Mouse (Mus musculus) heart, postnatal 14 days (tissue): ENCODE results near the gene Rin1. TPM values are rescaled to one million over a fixed set of nuclear protein-coding genes. Genes with fewer than 3 reads are reported as not detected.

Source experiments
- DNase-seq, 2 experiments: peaks; one replicate each; pipeline ENCODE4 v3.0.0; 2021 to 2022
- intact Hi-C: fragments of 180-260 bp; cut with DNase I; formaldehyde crosslinking; loops from one replicate; pipeline ENCODE4 v1.15.1; 2025
- total RNA-seq, 2 experiments: library from RNA; stranded (reverse); gene quantifications; 2 replicates each; pipeline ENCODE4 v1.2.3; 2021

The Rin1 gene
- total RNA-seq, 2 experiments from 2014 or later = 1.8 TPM

DNA sequence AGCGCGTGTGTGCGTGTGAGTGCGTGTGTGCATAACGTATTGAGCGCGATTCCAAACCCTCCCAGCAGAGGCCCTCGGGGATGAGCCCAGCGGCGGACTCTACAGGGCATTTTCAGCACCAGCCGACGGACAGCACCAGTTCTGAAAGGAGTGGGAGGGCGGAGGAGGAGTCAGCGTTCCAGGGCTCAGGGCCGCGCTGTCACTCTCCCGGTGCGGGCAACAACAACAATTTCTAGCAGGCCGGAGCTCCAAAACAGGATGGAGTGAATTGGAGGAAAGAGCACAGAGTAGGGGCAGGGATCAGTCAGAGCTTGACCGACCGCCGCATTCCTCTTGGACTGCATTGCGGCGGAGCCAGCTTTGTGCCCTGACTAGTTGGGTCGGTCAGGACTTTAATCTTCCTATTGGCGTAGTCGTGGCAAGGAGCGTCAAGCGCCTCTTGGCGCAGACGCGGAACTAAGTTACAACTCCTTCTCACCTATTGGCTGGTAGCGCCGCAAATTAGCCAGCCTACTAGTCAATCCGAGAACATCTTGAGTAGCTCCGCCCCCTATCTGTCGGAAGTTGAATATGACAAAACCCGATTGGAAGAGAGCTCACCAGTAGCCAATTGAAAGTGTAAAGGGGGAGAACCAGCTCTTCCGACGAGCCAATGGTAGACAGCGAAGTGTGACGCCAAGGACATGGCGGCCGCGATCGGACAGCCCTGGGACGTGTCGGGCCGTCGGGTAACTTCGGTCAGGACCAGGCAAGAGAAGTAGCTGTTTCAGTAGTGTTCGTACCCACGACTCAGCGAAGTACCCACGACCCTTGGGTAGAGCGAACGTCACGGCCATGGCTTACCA lies 37.8 kb downstream of the Rin1 start, which contains the start of gene Yif1a:
Gene Yif1a (plus strand): TSS at position 655 of the 845 bp plus-strand sequence.
- intact Hi-C loops = loop anchor here (2.0 kb wide), 1 partner anchor 17 kb away; no protein-coding TSS in a partner anchor
- peak; percentile 93 to 96 for DNase-seq

DNA sequence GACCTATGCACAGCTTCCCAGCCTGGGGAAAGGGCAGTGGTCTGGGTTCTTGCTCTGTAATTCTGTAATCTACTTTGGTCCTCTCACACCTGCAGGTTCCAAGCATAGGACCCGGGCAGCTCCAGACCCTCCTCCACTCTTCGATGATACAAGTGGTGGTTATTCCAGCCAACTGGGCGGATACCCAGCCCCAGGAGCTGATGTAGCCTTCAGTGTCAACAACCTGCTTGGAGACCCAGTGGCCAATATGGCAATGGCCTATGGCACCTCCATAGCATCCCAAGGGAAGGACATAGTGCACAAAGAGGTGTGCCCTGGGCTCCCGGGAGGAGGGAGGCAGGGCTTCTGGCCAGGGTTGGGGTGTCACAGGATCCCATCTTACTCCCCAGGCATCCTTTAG lies 39.0 kb downstream of the Rin1 start:
- intact Hi-C loops = loop anchor here (2.0 kb wide), 1 partner anchor 15 kb away; no protein-coding TSS in a partner anchor
- no peak for DNase-seq

DNA sequence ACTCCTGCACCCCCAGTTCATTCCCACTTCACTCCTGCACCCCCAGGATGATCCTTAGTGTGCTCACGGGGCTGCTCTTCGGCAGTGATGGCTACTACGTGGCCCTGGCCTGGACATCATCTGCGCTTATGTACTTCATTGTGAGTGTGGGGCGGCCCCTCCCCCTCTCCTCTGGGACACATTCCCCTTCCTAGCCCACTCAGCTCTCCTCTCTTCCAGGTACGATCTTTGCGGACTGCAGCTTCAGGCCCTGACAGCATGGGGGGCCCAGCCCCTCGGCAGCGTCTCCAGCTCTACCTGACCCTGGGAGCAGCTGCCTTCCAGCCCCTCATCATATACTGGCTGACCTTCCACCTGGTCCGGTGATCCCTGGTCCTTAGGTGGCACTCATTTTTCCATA lies 41.8 kb downstream of the Rin1 start:
- intact Hi-C loops = no loop called here
- no peak for DNase-seq

DNA sequence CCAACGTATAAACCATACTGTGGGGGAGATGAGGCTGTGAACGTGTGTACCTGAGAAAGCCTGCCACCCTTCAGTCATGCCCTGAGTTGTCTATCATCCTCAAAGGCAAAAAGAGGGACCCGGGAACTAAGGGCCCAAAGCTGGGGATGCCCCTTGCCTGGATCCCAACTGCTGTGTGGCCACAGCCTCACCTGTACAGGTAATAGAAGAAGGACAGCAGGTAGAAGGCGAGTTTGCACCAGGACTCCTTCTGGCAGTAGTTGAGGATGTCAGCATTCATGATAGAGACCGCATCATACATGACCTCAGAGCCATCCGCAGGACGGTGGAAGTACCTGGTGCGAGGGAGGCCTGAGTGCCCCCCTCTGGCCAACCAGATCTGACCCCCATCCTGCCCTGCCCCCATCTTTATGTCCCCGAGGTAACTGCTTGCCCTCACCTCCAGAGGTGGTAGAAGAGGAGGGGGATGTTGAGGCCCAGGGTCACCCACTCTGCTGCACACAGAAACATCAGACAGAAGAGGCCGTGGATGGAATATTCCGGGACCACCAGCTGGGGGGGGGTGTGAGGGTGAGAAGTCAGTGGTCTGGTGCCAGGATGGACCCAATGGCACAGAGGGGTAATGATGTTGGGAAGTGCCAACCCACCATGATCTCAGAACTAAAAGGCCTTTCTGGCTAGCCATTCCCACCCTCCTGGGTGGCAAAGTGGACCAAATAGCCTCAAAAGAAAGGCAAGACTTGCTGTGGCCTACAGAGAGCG lies 43.4 kb downstream of the Rin1 start:
- intact Hi-C loops = loop anchor here (2.0 kb wide), 1 partner anchor 47 kb away; no protein-coding TSS in a partner anchor
- DNase-seq = no peak

DNA sequence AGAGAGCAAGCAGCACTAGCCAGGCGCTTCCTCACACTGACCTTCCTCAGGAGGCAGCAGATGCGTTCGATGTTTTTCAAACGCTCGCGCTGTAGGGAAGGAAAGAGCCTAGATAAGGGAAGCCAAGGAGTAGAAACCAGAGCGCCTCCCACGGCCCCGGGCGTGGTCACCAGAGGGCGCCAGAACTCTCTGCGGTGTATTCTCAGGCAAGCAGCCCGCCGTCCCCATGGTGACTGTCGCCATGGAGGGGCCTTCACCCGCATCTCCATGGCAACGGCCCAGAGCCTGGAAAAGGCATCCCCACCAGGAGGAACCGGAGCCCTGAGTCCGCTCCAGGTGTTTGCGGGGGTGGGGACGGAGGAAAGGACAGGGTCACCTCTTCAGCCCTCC lies 44.0 kb downstream of the Rin1 start:
- intact Hi-C loops = loop anchor here (2.0 kb wide), 1 partner anchor 47 kb away; no protein-coding TSS in a partner anchor
- peak; percentile 91 to 95 for DNase-seq

DNA sequence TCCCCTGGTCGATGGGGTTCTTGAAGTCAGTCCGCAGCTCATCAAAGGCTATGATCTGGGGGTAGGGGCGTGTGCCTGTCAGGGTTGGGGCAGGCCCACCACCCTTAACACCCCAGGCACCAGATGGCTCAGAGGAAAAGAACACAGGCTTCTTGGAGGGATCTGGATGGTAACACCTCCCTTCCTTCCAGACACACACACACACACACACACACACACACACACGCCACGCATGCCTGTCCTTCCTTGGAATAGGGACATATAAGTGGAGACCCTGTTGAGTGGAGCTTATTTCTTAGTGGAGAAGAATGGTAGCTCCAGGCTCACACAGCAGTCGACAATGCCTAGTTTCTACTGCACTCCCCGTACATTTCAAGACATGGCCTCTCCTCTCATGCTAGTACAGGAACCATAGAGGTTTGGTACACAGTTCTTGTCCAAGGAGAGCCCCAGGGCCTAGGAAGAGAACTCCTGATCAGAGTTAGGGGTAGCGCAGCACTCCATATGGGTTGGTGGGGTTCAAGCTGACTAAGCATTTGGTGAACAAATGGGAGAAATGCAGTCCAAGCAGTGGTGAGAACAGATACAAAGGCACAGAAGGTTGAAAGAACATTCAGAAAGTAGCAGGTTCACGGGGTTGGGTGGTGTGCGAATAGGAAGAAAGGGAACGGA lies 44.6 kb downstream of the Rin1 start:
- DNase-seq = no peak
- intact Hi-C loops = loop anchor here (2.0 kb wide), 1 partner anchor 46 kb away; no protein-coding TSS in a partner anchor

DNA sequence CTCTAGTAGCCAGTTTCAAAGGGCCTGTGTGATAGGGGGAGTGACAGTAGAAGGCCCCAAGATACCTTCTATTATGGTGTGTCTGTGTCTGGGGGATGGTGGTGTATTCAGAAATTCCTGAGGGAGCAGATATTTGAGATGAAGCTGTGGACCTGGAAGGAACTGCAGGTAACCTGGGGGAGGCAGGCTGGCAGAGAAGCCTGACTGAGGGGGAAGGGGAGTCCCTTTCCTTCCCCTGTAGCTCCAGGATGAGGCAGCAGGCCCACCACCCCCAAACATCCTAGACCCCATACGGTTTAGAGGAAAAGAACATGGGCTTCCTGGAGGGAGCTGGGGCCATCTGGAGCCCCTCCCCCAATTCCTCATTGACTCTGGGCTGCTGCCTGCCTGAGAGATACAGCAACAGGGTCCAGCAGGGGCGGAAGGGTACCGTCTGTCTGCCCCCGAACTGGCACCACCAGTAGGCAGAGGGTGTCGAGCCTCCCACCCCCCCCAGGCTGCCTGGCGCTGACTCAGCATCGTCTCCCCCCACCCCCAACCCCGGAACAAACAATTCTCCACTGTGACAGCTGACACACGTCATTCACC lies 45.7 kb downstream of the Rin1 start:
- no peak for DNase-seq
- intact Hi-C loops = loop anchor here (2.0 kb wide), 1 partner anchor 45 kb away; no protein-coding TSS in a partner anchor

DNA sequence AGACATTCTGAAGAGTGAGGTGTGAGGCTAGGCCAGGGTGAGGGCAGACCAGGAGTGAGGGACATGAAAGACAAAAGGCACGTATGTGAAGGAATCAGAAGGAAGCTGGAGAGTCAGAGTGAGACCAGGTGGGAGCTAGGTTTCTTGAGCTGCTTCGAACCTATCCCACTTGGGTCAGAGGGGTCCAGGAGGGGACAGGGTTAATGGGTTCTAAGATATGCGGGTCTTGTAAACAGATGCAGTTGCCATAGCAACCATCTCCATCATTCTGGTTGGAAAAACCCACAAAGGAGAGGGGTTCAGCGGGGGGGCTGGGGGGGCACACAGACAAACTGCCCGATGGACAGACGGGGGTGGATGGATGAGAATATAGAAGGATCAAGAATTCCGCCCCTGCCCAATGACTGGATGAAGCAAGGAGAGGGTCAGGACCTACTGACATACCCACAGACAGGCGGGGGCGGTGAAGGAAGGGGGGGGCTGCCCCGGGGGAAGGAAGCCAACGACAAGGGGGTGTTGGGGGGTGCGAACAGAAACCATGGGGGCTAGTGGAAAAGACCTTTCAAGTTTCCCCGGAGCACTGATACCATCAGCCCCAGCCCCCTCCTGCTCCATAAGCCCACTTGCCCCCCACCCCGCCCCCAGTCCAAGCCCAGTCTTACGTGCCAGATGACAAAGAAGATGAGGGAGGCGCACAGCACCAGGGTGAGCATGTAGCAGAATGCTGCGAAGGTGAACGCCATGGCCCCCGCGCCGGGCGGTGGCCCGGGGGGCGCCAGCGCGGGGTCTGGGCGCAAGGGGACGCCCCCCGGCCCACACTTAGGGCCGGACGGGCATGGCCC lies 47.5 kb downstream of the Rin1 start:
- no peak for DNase-seq
- intact Hi-C loops = no loop called here

DNA sequence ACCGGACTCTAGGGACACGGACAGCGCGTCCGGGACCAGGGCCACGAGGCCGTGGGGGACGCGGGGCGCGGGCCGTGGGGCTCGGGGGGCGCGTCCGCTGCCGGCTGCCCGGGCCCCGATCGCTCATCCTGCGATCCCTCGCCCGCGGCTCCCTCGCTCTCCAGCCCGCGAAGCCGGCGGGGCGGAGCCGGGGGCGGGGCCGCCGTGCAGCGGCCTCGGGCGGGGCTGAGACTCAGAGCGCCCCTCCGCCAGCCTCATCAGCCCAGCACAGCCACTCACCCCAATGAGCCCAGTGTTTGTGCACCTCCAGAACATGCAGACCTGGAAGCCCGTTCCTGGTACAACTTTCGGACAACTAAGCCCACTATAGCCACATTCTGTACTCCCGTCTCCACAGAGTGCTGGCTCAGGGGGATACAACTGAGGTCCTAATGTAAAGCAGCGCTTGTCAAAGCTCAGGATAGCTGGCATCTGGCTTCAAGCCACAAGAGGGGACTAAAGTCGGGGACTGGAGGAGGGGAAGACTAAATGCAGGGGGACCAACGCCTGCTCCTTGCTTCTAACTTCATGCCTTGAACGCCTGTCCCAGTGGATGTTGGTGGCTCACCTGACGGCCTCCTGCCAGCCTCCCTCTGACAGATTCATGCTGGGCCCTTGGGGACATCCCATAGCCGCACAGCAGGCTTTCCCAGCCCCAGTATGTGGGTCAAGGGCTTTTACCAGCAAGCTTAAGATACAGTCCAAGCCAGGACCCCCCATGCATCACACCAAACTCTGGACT lies 48.3 kb downstream of the Rin1 start, which contains the start of gene Cnih2:
Gene Cnih2 (minus strand): TSS at position 159 of the 781 bp plus-strand sequence.
- intact Hi-C loops = no loop called here
- DNase-seq = peak; percentile 73 to 76

DNA sequence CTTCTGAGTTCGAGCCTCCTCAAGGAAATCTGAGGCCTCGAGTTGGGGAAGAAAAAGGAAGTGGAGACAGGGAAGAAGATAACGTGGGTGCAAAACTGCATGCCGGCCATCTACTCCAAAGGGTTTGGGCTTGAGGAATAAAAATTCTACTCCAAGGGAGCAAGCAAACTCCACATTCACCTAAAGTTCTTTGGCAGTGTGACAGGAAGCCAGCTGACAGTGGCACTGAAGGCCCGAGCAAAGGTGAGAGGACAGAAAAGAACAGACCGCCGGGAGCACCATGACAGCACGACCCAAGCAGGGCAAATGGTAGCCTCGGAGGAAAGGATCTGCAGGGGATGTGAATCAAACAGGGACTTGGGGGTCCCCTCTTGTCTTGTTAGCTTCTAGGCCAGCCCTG lies 55.8 kb downstream of the Rin1 start:
- intact Hi-C loops = no loop called here
- DNase-seq = peak in 1 of 2 experiments; percentile 37

Other genes with a start within 250 kb of the Rin1 start
- 10 to 100 TPM; 21.1 to 24.7 TPM for gene Gm21992, start 238.9 kb upstream of the Rin1 start, total RNA-seq
- 10 to 100 TPM; 25.3 to 32.3 TPM for gene Rbm14, start 238.8 kb upstream of the Rin1 start, total RNA-seq
- 10 to 100 TPM; 29.3 to 29.9 TPM for gene Ccs, start 211.1 kb upstream of the Rin1 start, total RNA-seq
- gene Ccdc87, start 211.1 kb upstream of the Rin1 start, total RNA-seq = not detected
- 10 to 100 TPM; 69.5 to 76.3 TPM for gene Ctsf, start 195.4 kb upstream of the Rin1 start, total RNA-seq
- under 1 TPM; 0.39 to 0.88 TPM for gene Actn3, start 172.6 kb upstream of the Rin1 start, total RNA-seq
- 1 to 10 TPM; 4.3 to 4.6 TPM for gene Zdhhc24, start 171.8 kb upstream of the Rin1 start, total RNA-seq
- gene Bbs1, start 143.9 kb upstream of the Rin1 start, total RNA-seq = 1 to 10 TPM; 3.3 to 3.9 TPM
- gene Dpp3, start 122.2 kb upstream of the Rin1 start, total RNA-seq = 10 to 100 TPM; 25.4 to 26.0 TPM
- gene Peli3, start 107.4 kb upstream of the Rin1 start, total RNA-seq = 1 to 10 TPM in 1 of 2 experiments, under 1 TPM in 1; 0.73 to 1.1 TPM
- gene Mrpl11, start 88.3 kb upstream of the Rin1 start, total RNA-seq = 10 to 100 TPM; 54.4 to 59.0 TPM
- gene Npas4, start 60.2 kb upstream of the Rin1 start, total RNA-seq = not detected
- 10 to 100 TPM; 15.2 to 15.3 TPM for gene Slc29a2, start 26.6 kb upstream of the Rin1 start, total RNA-seq
- gene B4gat1, start 11.7 kb upstream of the Rin1 start, total RNA-seq = 10 to 100 TPM; 40.8 to 44.4 TPM
- 1 to 10 TPM in 1 of 2 experiments, under 1 TPM in 1; 0.98 to 1.8 TPM for gene AC124502.3, start 11.6 kb upstream of the Rin1 start, total RNA-seq
- gene Brms1, start 9.1 kb upstream of the Rin1 start, total RNA-seq = 10 to 100 TPM; 12.9 to 14.8 TPM
- 10 to 100 TPM; 21.3 to 23.9 TPM for gene Cd248, start 17.6 kb downstream of the Rin1 start, total RNA-seq
- gene Tmem151a, start 35.0 kb downstream of the Rin1 start, total RNA-seq = 1 to 10 TPM; 2.7 to 2.8 TPM
- 10 to 100 TPM; 70.4 to 70.8 TPM for gene Yif1a, start 38.1 kb downstream of the Rin1 start, total RNA-seq
- under 1 TPM in 1 of 2 experiments, not detected in 1; 0.63 TPM for gene Cnih2, start 48.0 kb downstream of the Rin1 start, total RNA-seq
- 100 to 1,000 TPM; 187 to 192 TPM for gene Rab1b, start 56.6 kb downstream of the Rin1 start, total RNA-seq
- 10 to 100 TPM; 41.3 to 44.8 TPM for gene Klc2, start 68.1 kb downstream of the Rin1 start, total RNA-seq
- gene Pacs1, start 222.6 kb downstream of the Rin1 start, total RNA-seq = 10 to 100 TPM; 21.5 to 22.1 TPM
- gene Sf3b2, start 245.0 kb downstream of the Rin1 start, total RNA-seq = 100 to 1,000 TPM; 109 to 116 TPM
- 10 to 100 TPM; 20.0 to 23.8 TPM for gene Gal3st3, start 247.8 kb downstream of the Rin1 start, total RNA-seq